Mouse (Mus musculus) heart, embryonic 12.5 days (tissue): ENCODE measurements at regions not wholly inside any gene's neighbourhood (a gene's known extent, or its start where the extent isn't known, plus 50 kb on each side); places are given as distances from the start of the nearest gene placed in this dataset.

ENCODE experiments used
- ATAC-seq: fragments of 200-750 bp; cut with Nextera tagmentation; 2 replicates; pipeline ENCODE4 v1.8.0; 2017; ENCODE audit warnings: moderate TSS enrichment, moderate library complexity; ENCODE audit not compliant: insufficient number of reproducible peaks, low FRiP score
- H3K27ac ChIP-seq: fragments of 300-500 bp; sonication (generic); 2 replicates; pipeline ENCODE4 v1.5.1; 2016; ENCODE audit warnings: mild to moderate bottlenecking, moderate library complexity; ENCODE audit not compliant: poor library complexity, severe bottlenecking
- H3K27me3 ChIP-seq: fragments of 300-500 bp; sonication (generic); replicated peaks from 2 replicates; pipeline ENCODE4 v1.6.1; 2016; ENCODE audit warnings: mild to moderate bottlenecking, moderate library complexity
- H3K36me3 ChIP-seq: fragments of 300-500 bp; sonication (generic); 2 replicates; pipeline ENCODE4 v1.6.1; 2016; ENCODE audit warnings: mild to moderate bottlenecking, moderate library complexity
- H3K4me1 ChIP-seq: fragments of 300-500 bp; sonication (generic); replicated peaks from 2 replicates; pipeline ENCODE4 v1.6.1; 2016; ENCODE audit warnings: mild to moderate bottlenecking
- H3K4me2 ChIP-seq: fragments of 300-500 bp; sonication (generic); 2 replicates; pipeline ENCODE4 v1.6.1; 2016; ENCODE audit warnings: mild to moderate bottlenecking, moderate library complexity
- H3K4me3 ChIP-seq: fragments of 300-500 bp; sonication (generic); 2 replicates; pipeline ENCODE4 v1.5.1; 2016; ENCODE audit warnings: mild to moderate bottlenecking
- H3K9ac ChIP-seq: fragments of 300-500 bp; sonication (generic); 2 replicates; pipeline ENCODE4 v1.6.1; 2016; ENCODE audit warnings: mild to moderate bottlenecking, moderate library complexity
- H3K9me3 ChIP-seq: fragments of 300-500 bp; sonication (generic); replicated peaks from 2 replicates; pipeline ENCODE4 v1.6.1; 2016; ENCODE audit warnings: mild to moderate bottlenecking, moderate library complexity
- WGBS: fragments of 180-500 bp; shearing (Covaris S2); methylation state at CpG from one replicate; pipeline ENCODE4 v1.1.7; 2016; 5-methylcytosine and 5-hydroxymethylcytosine counted together

DNA sequence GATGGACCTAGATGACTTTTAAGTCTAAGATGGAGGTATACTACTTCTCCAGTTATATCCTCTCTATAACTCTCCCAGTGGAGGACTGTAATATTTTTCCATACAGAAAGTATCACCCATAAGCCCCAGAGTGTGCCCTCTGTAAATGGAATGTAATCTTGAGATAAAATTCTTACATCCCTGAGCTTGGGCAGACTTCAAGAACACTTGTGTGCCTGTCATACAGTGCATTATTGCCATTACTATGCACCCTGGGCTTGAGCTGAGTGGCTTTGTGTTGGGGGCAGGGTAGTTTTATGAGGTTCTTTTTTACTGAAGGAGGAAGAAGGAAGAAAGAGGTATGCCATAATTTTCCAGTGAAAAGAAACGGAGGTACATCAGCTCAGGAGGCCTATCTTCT, 193.1 kb upstream of the Slco3a1 start:
- 83% methylated on average over 1 of the region's 1 CpGs for WGBS

DNA sequence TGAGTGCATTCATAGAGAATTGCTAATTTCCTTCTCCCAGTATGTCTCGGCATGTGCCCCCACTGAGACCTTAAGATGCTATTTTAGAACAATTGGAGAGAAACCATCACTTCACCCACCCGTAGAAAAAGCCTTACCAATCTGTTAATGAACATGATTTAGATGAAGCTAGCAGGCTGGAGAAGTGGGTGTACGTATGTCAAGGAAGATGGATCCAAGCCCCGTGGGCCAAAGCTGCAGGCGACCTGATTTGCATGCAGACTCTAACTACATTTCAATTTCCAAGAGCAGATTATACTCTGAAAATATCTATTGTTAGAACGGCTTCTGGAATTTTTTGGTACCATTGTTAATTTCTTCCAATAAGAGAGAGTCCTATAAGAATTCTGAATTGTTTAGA, 180.4 kb upstream of the Slco3a1 start:
- no peaks in the 10 kb centered on the region for H3K27me3 ChIP-seq
- H3K4me1 ChIP-seq = no peaks in the 10 kb centered on the region
- no peak overlapping the region for H3K9ac ChIP-seq
- 79% methylated on average over 6 of the region's 6 CpGs for WGBS
- no peak overlapping the region for H3K4me3 ChIP-seq
- no peak overlapping the region for H3K27ac ChIP-seq
- H3K36me3 ChIP-seq = no peaks in the 10 kb centered on the region
- H3K4me2 ChIP-seq = no peak overlapping the region
- H3K9me3 ChIP-seq = no peaks in the 10 kb centered on the region
- ATAC-seq = no peak

More for the DNA sequence above, 193.1 kb upstream of the Slco3a1 start:
- Histone ChIP-seq H3K4me1 (no peaks in the 10 kb centered on the region), H3K9ac (no peak overlapping the region), H3K4me3 (no peak overlapping the region), H3K27ac (no peak overlapping the region), H3K9me3 (no peaks in the 10 kb centered on the region), H3K27me3 (no peaks in the 10 kb centered on the region), H3K36me3 (no peaks in the 10 kb centered on the region), H3K4me2 (no peak overlapping the region)
- ATAC-seq = no peak

DNA sequence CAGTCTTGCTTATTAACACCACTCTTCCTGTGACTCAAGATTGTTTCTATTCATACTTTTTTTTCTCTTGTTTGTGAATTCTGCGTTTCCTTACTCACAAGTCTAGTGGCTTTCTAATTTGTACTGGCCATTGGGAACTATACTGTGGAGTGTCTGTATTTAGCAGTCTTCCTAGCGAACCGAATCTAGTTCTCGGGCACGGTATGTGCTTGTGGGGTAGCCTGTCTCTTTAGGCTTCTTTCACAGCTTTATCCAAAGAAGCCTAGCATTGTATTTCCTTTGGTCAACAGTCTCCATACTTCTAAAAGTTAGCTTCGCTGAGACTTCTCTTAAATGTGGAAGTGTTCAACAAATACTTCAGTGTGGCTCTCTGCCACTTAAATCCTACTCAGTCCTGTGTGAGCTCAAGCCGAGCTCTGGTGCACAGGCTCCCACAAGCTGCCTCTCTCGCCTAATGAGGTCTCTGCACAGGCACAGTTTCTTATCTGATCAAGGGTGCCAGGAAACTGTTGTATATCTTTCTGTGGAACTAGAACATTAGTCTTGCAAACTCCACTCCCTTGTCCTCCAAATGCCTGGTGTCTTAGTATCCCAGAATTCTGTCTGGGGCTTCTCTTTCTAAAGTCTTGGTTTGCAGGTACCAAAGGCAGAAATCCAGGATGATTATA, 171.9 kb upstream of the Slco3a1 start:
- Histone ChIP-seq H3K9ac (no peak overlapping the region), H3K27ac (no peak overlapping the region), H3K4me2 (no peak overlapping the region), H3K4me3 (no peak overlapping the region), H3K4me1 (no peaks in the 10 kb centered on the region), H3K9me3 (no peaks in the 10 kb centered on the region), H3K27me3 (no peaks in the 10 kb centered on the region; the same call in 1 of the 2 replicates), H3K36me3 (no peaks in the 10 kb centered on the region)
- no peak for ATAC-seq
- WGBS = 56% methylated on average over 8 of the region's 8 CpGs

DNA sequence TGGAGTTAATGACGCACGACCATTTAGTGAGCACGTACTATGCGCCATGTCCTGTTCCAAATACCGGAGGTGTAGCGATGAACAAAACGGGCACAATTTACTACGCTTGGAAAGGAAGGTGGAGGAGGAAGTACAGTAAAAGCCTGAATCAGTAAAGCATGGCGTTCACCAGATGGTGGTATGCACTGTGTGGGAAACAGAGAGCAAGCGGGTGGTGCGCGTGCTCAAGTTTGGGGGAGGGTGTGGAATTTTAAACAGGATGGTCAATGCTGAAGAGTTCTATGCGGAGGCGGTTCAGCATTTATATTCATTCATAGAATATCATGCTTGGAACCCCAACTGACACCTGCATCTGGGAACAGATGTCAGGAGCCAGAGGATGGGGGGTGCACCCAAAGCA, 164.7 kb upstream of the Slco3a1 start:
- H3K4me1 ChIP-seq = no peaks in the 10 kb centered on the region
- 95% methylated on average over 14 of the region's 14 CpGs for WGBS
- H3K4me2 ChIP-seq = no peak overlapping the region
- no peaks in the 10 kb centered on the region for H3K9me3 ChIP-seq
- no peaks in the 10 kb centered on the region; the same call in 1 of the 2 replicates for H3K27me3 ChIP-seq
- H3K9ac ChIP-seq = no peak overlapping the region
- no peak overlapping the region for H3K4me3 ChIP-seq
- ATAC-seq = no peak
- no peaks in the 10 kb centered on the region for H3K36me3 ChIP-seq
- no peak overlapping the region for H3K27ac ChIP-seq

DNA sequence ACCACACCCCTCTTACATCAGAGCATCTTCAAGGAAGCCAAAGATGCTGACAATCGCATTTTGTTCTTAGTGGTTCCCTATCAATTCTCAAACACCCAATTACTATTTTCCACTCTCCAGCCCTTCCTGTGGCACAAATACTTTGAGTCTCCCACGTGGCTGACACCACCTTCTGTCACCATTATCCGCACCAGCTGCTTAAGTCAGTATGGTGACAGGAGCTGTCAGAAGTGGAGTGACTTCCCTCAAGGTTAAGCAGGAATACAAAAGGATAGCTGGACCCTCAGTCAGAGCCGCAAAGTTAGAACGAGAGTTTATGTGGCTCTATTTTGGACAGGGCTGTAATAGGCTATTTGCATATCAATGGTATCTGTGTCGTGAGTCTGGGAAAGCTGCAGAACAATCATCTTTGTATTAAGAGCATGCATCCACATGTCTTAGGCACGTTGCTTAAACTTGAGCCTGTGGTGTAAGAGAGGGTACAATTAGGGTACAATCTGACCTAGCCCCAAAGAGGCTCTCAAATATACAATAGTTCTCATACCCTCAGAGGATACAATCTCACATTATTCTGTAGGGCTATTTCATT, 155.5 kb upstream of the Slco3a1 start:
- H3K9me3 ChIP-seq = no peaks in the 10 kb centered on the region
- no peak overlapping the region for H3K4me3 ChIP-seq
- ATAC-seq = no peak
- WGBS = 46% methylated on average over 7 of the region's 7 CpGs
- no peak overlapping the region for H3K4me2 ChIP-seq
- no peak overlapping the region for H3K27ac ChIP-seq
- no peaks in the 10 kb centered on the region for H3K36me3 ChIP-seq
- no peaks in the 10 kb centered on the region for H3K4me1 ChIP-seq
- H3K27me3 ChIP-seq = no peaks in the 10 kb centered on the region
- H3K9ac ChIP-seq = no peak overlapping the region

GRCm38 (mm10) chr7:74709006-74709405, 154.4 kb upstream of the Slco3a1 start:
- WGBS = 46% methylated on average over 5 of the region's 5 CpGs
- Histone ChIP-seq H3K4me3 (no peak overlapping the region), H3K4me1 (no peaks in the 10 kb centered on the region), H3K27me3 (no peaks in the 10 kb centered on the region), H3K4me2 (no peak overlapping the region), H3K9ac (no peak overlapping the region), H3K9me3 (no peaks in the 10 kb centered on the region), H3K36me3 (no peaks in the 10 kb centered on the region), H3K27ac (no peak overlapping the region)
- ATAC-seq = no peak

- no peaks in the 10 kb centered on the region for H3K9me3 ChIP-seq
Measured at GRCm38 (mm10) chr7:74703533-74703932, 149.0 kb upstream of the Slco3a1 start.

DNA sequence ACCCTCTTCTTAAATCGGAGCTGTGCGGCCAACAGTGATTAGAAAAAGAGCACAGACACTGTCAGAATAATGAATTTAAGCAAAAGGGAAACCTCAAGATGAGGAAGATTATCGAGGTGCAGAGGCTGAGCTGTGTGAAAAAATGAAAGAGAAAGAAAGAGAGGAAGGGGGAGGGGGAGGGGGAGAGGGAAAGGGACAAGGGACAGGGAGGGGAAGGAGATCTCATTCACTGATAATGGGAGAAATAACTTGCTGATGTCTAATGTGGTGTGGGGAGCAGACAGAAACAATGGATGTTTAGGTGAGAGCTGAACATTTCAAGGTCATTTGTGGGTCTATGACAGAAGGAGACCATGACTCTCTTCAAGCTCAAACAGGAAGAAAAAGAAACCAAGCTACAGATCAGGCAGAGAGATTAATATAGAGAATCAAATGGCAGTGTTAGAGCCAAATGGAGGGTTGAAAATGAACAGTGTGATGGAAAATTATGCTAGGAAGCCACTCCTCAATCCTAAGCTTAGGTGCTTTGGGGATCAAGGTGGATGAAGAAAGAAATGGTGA, 143.3 kb upstream of the Slco3a1 start:
- no peak for ATAC-seq
- Histone ChIP-seq H3K4me1 (no peaks in the 10 kb centered on the region), H3K9me3 (no peaks in the 10 kb centered on the region), H3K36me3 (no peaks in the 10 kb centered on the region), H3K4me3 (no peak overlapping the region), H3K27me3 (no peaks in the 10 kb centered on the region; the same call in 1 of the 2 replicates), H3K4me2 (no peak overlapping the region), H3K9ac (no peak overlapping the region), H3K27ac (no peak overlapping the region)
- 71% methylated on average over 3 of the region's 3 CpGs for WGBS

More at GRCm38 (mm10) chr7:74703533-74703932, 149.0 kb upstream of the Slco3a1 start:
- no peak for ATAC-seq
- Histone ChIP-seq H3K4me2 (no peak overlapping the region), H3K36me3 (no peaks in the 10 kb centered on the region), H3K4me3 (no peak overlapping the region), H3K27ac (no peak overlapping the region), H3K9ac (no peak overlapping the region), H3K27me3 (no peaks in the 10 kb centered on the region), H3K4me1 (no peaks in the 10 kb centered on the region)
- WGBS = 73% methylated on average over 4 of the region's 4 CpGs

GRCm38 (mm10) chr7:74696286-74696685, 141.7 kb upstream of the Slco3a1 start:
- Histone ChIP-seq H3K9me3 (no peaks in the 10 kb centered on the region), H3K9ac (no peak overlapping the region), H3K27ac (no peak overlapping the region), H3K27me3 (no peaks in the 10 kb centered on the region; the same call in 1 of the 2 replicates), H3K4me3 (no peak overlapping the region), H3K36me3 (no peaks in the 10 kb centered on the region), H3K4me1 (no peaks in the 10 kb centered on the region), H3K4me2 (no peak overlapping the region)
- no peak for ATAC-seq
- 87% methylated on average over 4 of the region's 4 CpGs for WGBS

DNA sequence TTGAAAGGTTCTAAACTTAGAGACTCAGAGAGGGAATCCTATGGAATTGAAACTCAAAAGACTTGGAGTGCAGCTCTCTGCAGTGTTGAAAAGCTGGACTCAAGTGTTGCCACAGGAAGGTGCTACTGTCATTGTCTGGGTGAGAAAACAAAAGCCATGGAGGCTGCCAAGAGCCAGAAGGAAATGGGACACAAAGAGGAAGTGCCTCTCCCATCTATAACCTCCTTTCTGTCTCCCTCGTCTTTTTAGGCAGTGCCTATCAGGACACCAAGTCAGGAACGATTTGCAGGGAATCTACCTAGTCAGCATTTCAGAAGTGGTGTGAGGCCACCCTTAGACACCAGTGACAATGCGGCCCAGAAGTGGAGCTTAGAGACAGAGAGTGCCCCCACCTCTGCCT, 138.5 kb upstream of the Slco3a1 start:
- ATAC-seq = no peak
- Histone ChIP-seq H3K9ac (no peak overlapping the region), H3K27me3 (no peaks in the 10 kb centered on the region; the same call in 1 of the 2 replicates), H3K36me3 (no peaks in the 10 kb centered on the region), H3K9me3 (no peaks in the 10 kb centered on the region), H3K27ac (no peak overlapping the region), H3K4me1 (no peaks in the 10 kb centered on the region), H3K4me3 (no peak overlapping the region), H3K4me2 (no peak overlapping the region)
- WGBS = 39% methylated on average over 3 of the region's 3 CpGs

GRCm38 (mm10) chr7:74690706-74691105, 136.1 kb upstream of the Slco3a1 start:
- Histone ChIP-seq H3K4me2 (no peak overlapping the region), H3K27me3 (no peaks in the 10 kb centered on the region; the same call in 1 of the 2 replicates), H3K36me3 (no peaks in the 10 kb centered on the region), H3K4me1 (no peaks in the 10 kb centered on the region), H3K9ac (no peak overlapping the region), H3K27ac (no peak overlapping the region), H3K4me3 (no peak overlapping the region), H3K9me3 (no peaks in the 10 kb centered on the region)
- no peak for ATAC-seq
